Mouse (Mus musculus): Measurements from ENCODE around the gene Ube2a. TPM values are rescaled to one million over a fixed set of nuclear protein-coding genes. Genes with fewer than 3 reads are reported as not detected.
A peak's percentile ranks its signal among the peaks of the same experiment; 100 is the strongest.

The Ube2a gene
- total RNA-seq (2012; rRNA removed) (30.7 and 48.7 TPM in 2 replicates), total RNA-seq (2014; rRNA removed) (90.4 and 96.7 TPM in 2 replicates), polyA plus RNA-seq (2012; ENCODE audit: insufficient read length, low read depth) (96.6 and 141 TPM in 2 replicates)

GRCm38 (mm10) chrX:36873765-36874164 lies at the start of gene Ube2a, which contains the start of gene C330007P06Rik:
TSS of gene Ube2a (plus strand) at chrX:36873900.
TSS of gene C330007P06Rik (minus strand) at chrX:36874111.
- Histone ChIP-seq H3K4me3 (replicated peaks in 1 of 3; ENCODE audit: low read depth in 2 of 3, low read length in 2 of 3, poor library complexity in 1 of 3) (peak within 1 kb of the TSS; percentile 54 to 78 (median 72)), H3K79me2 (replicated peaks; ENCODE audit: control insufficient read depth, extremely low read depth, insufficient read depth, poor library complexity, severe bottlenecking) (peaks cover 12% of the 10 kb centered on the region), H3K27ac (ENCODE audit: insufficient read depth, low read depth) (no peak within 1 kb of the TSS), H3K36me3 (replicated peaks in 1 of 2; ENCODE audit: control insufficient read depth in 1 of 2, insufficient read depth in 1 of 2, low read length in 1 of 2) (peaks cover 4 to 7% of the 10 kb centered on the region in 2 experiments), H3K27me3 (replicated peaks) (no peaks in the 10 kb centered on the region), H3K9me3 (replicated peaks; ENCODE audit: low read length) (no peaks in the 10 kb centered on the region), H3K4me2 (ENCODE audit: insufficient read depth, low read depth, poor library complexity, severe bottlenecking) (peak within 1 kb of the TSS; percentile 64), H3K9ac (ENCODE audit: insufficient read depth, low read depth) (peak within 1 kb of the TSS; percentile 92), H3K4me1 (ENCODE audit: control insufficient read depth in 1 of 2, insufficient read depth in 2 of 2) (peaks cover 0 to 6% of the 10 kb centered on the region in 2 experiments; a peak in 1 of 4 replicates)
- TF ChIP-seq HCFC1 (IDR thresholded peaks at IDR 0.05; ENCODE audit: low read depth, low read length): no peak
- TF ChIP-seq USF1 (IDR thresholded peaks at IDR 0.05; ENCODE audit: low read depth, low read length): no peak
- TF ChIP-seq ZNF384 (IDR thresholded peaks at IDR 0.05; ENCODE audit: low read depth, low read length): 0 out of 2 replicates have a peak, but pooled peaks have one; percentile 8
- TF ChIP-seq RCOR1 (conservative IDR thresholded peaks at IDR 0.05; ENCODE audit: low read depth, low read length): no peak
- in situ Hi-C loops (cut with MboI; ENCODE audit: low pct_ligation_motif_present, low pct_unique_long_range_greater_than_20kb, low sequenced_read_pairs): no loop called here
- dilution Hi-C loops (cut with MboI; ENCODE audit: extremely low pct_ligation_motif_present, extremely low pct_unique_long_range_greater_than_20kb, low sequenced_read_pairs): no loop called here
- DNase-seq (ENCODE audit: extremely low read depth): no peak

DNA sequence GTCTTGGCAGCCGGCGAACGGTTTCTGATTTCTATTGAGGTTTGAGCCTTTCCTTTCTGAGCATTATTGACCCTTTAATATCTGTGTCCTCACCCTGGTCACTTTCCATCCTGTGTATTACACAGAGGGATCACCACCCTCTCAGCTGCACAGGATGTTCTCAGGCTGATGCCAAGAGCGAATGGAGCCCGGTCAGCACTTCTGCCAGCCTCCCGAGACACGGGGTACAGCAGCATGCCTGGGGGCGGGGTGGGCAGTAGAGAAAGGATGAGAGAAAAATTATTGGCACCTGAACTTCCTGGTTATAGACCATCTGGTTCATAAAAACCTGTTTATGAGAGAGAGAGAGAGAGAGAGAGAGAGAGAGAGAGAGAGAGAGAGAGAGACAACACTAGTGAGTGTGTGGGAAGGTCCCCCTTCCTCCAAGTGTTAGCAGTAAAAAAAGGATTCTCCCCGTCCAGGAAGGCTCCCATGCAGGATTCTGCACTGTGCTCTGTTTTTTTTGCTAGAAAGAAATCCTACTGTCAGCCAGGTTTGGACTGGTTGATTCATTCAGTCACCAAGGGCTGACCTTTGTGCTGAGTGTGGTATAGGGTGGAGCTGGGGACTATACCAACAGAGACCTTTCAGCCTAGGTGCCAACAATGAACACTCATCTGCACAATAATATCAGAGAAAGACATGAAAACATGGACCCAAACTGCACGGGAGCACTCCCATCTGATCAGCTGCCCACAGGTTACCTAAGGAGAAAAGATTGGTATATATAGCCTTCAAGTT lies 49.6 kb upstream of the Ube2a start:
- H3K9ac ChIP-seq (ENCODE audit: insufficient read depth, low read depth): no peak overlapping the region
- H3K4me2 ChIP-seq (ENCODE audit: insufficient read depth, low read depth, poor library complexity, severe bottlenecking): no peak overlapping the region
- in situ Hi-C loops (cut with MboI; ENCODE audit: low pct_ligation_motif_present, low pct_unique_long_range_greater_than_20kb, low sequenced_read_pairs): loop anchor here (10.0 kb wide), 1 partner anchor 81 kb away; the partner anchor contains the start of gene Nkrf

DNA sequence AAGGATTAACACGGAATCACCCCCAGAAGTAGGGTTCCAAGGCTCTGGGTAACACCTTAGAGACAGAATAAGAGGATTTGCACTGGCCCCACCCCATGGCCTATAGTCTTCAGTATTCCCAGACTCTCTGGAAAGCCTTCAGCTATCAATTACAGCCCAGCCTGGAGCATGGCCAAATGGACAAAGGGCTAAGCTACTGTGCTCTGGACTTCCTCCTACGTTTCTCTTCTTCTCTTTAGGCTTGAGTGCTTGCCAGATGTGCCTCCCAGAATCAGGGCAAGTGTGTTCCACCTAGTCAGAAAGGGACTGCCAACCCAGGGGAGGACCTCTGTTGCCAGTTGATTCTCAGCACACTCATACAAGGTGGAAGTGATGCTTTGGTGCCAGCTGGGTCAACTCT lies 48.7 kb upstream of the Ube2a start:
- in situ Hi-C loops (cut with MboI; ENCODE audit: low pct_ligation_motif_present, low pct_unique_long_range_greater_than_20kb, low sequenced_read_pairs) (loop anchor here (10.0 kb wide), 1 partner anchor 80 kb away; the partner anchor contains the start of gene Nkrf), dilution Hi-C loops (cut with MboI; ENCODE audit: extremely low pct_ligation_motif_present, extremely low pct_unique_long_range_greater_than_20kb, low sequenced_read_pairs) (no loop called here)
- H3K4me3 ChIP-seq (replicated peaks in 1 of 3; ENCODE audit: low read depth in 2 of 3, low read length in 2 of 3, poor library complexity in 1 of 3): no peak overlapping the region
- no peaks in the 10 kb centered on the region for H3K27me3 ChIP-seq (replicated peaks)
- H3K4me2 ChIP-seq (ENCODE audit: insufficient read depth, low read depth, poor library complexity, severe bottlenecking): no peak overlapping the region
- H3K27ac ChIP-seq (ENCODE audit: insufficient read depth, low read depth): no peak overlapping the region
- TF ChIP-seq JUN (IDR thresholded peaks at IDR 0.05; ENCODE audit: insufficient read depth, low read depth, low read length): no peak
- TF ChIP-seq ZMIZ1 (IDR thresholded peaks at IDR 0.05; ENCODE audit: low read depth, low read length): no peak
- no peak for TF ChIP-seq SIN3A (IDR thresholded peaks at IDR 0.05; ENCODE audit: low read length)
- no peak for TF ChIP-seq ZKSCAN1 (IDR thresholded peaks at IDR 0.05; ENCODE audit: borderline replicate concordance, low read depth, low read length)
- no peak for TF ChIP-seq SMC3 (IDR thresholded peaks at IDR 0.05; ENCODE audit: low read depth, low read length)
- TF ChIP-seq NRF1 (IDR thresholded peaks at IDR 0.05; ENCODE audit: low read depth, low read length): no peak
- TF ChIP-seq UBTF (IDR thresholded peaks at IDR 0.05; ENCODE audit: low read depth, low read length): no peak
- TF ChIP-seq CHD1 (IDR thresholded peaks at IDR 0.05; ENCODE audit: low read depth, low read length): no peak
- no peak for TF ChIP-seq CHD2 (IDR thresholded peaks at IDR 0.05; ENCODE audit: low read length)
- TF ChIP-seq HCFC1 (IDR thresholded peaks at IDR 0.05; ENCODE audit: low read depth, low read length): no peak
- TF ChIP-seq POLR2AphosphoS2 (IDR thresholded peaks at IDR 0.05; ENCODE audit: low read depth, low read length): no peak
- TF ChIP-seq RAD21 (IDR thresholded peaks at IDR 0.05; ENCODE audit: low read depth, low read length): no peak
- no peak for TF ChIP-seq MAX (IDR thresholded peaks at IDR 0.05; ENCODE audit: low read length)
- H3K79me2 ChIP-seq (replicated peaks; ENCODE audit: control insufficient read depth, extremely low read depth, insufficient read depth, poor library complexity, severe bottlenecking): no peaks in the 10 kb centered on the region
- peaks cover 4 to 16% of the 10 kb centered on the region in 2 experiments for H3K4me1 ChIP-seq (ENCODE audit: control insufficient read depth in 1 of 2, insufficient read depth in 2 of 2)
- no peak overlapping the region for H3K9ac ChIP-seq (ENCODE audit: insufficient read depth, low read depth)
- H3K9me3 ChIP-seq (replicated peaks; ENCODE audit: low read length): no peaks in the 10 kb centered on the region
- peaks cover 0 to 8% of the 10 kb centered on the region in 2 experiments for H3K36me3 ChIP-seq (replicated peaks in 1 of 2; ENCODE audit: control insufficient read depth in 1 of 2, insufficient read depth in 1 of 2, low read length in 1 of 2)
- no peak for DNase-seq (ENCODE audit: extremely low read depth)

More for the DNA sequence above, 49.6 kb upstream of the Ube2a start:
- TF ChIP-seq CHD2 (IDR thresholded peaks at IDR 0.05; ENCODE audit: low read length): no peak
- no peak for TF ChIP-seq TCF12 (IDR thresholded peaks at IDR 0.05; ENCODE audit: low read depth, low read length)
- no peak for TF ChIP-seq ZKSCAN1 (IDR thresholded peaks at IDR 0.05; ENCODE audit: borderline replicate concordance, low read depth, low read length)
- TF ChIP-seq MXI1 (IDR thresholded peaks at IDR 0.05; ENCODE audit: low read depth, low read length): no peak
- TF ChIP-seq ELF1 (IDR thresholded peaks at IDR 0.05; ENCODE audit: low read depth, low read length): no peak
- TF ChIP-seq ZC3H11A (IDR thresholded peaks at IDR 0.05; ENCODE audit: low read depth, low read length): no peak
- no peak for TF ChIP-seq NRF1 (IDR thresholded peaks at IDR 0.05; ENCODE audit: low read depth, low read length)
- TF ChIP-seq RAD21 (IDR thresholded peaks at IDR 0.05; ENCODE audit: low read depth, low read length): no peak
- Histone ChIP-seq H3K4me1 (ENCODE audit: control insufficient read depth in 1 of 2, insufficient read depth in 2 of 2) (peaks cover 4 to 16% of the 10 kb centered on the region in 2 experiments), H3K27ac (ENCODE audit: insufficient read depth, low read depth) (no peak overlapping the region), H3K36me3 (replicated peaks in 1 of 2; ENCODE audit: control insufficient read depth in 1 of 2, insufficient read depth in 1 of 2, low read length in 1 of 2) (peaks cover 0 to 5% of the 10 kb centered on the region in 2 experiments), H3K4me3 (replicated peaks in 1 of 3; ENCODE audit: low read depth in 2 of 3, low read length in 2 of 3, poor library complexity in 1 of 3) (no peak overlapping the region), H3K79me2 (replicated peaks; ENCODE audit: control insufficient read depth, extremely low read depth, insufficient read depth, poor library complexity, severe bottlenecking) (no peaks in the 10 kb centered on the region), H3K9me3 (replicated peaks; ENCODE audit: low read length) (no peaks in the 10 kb centered on the region), H3K27me3 (replicated peaks) (no peaks in the 10 kb centered on the region)
- DNase-seq (ENCODE audit: extremely low read depth): no peak
- dilution Hi-C loops (cut with MboI; ENCODE audit: extremely low pct_ligation_motif_present, extremely low pct_unique_long_range_greater_than_20kb, low sequenced_read_pairs): no loop called here
